Mouse (Mus musculus) olfactory bulb, adult 2 months (tissue): ENCODE results near the gene RPS10-NUDT3.

Experiments
- CTCF ChIP-seq: fragments of 200-500 bp; IDR thresholded peaks from 2 replicates; pipeline ENCODE4 v1.5.1; 2012; ENCODE audit warnings: low read depth, mild to moderate bottlenecking, low read length, moderate library complexity; ENCODE audit not compliant: insufficient read depth
- POLR2A ChIP-seq: fragments of 200-500 bp; IDR thresholded peaks from 2 replicates; pipeline ENCODE4 v1.6.1; 2012; ENCODE audit warnings: mild to moderate bottlenecking, low read depth, low read length, moderate library complexity; ENCODE audit not compliant: insufficient read depth

DNA sequence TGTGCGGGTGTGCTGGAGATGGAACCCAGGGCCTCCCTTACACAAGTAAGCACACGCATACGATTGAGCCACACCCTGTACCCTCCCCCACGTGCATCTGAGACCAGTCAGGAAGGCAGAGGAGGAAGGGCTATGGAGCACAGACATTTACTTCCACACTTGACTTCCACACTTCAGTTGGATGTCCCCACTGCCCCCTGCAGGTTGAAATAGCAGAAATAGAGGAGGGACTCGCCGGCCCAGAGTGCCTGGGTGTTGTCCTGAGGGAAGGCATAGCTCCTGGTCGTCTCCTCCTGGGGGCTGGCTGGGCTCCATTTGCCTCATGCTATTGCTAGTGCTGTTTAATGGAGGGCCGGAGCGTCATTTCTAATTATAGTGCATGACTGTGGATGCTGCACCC is 40.4 kb upstream of the RPS10-NUDT3 start:
- no peak for TF ChIP-seq CTCF
- no peak for TF ChIP-seq POLR2A
